Mouse (Mus musculus) macrophage (primary cell): ENCODE results near the gene Sh3bgrl. TPM values are rescaled to one million over a fixed set of nuclear protein-coding genes. Genes with fewer than 3 reads are reported as not detected.
"Not testable (repeated sequence)": the region's sequence is repeated elsewhere in the genome, so short reads cannot be mapped to it uniquely, and the experiment has no call there.

Source experiments
- H3K27ac ChIP-seq: fragments of 350-480 bp; formaldehyde crosslinking; 2 replicates; pipeline ENCODE4 v1.9.0; 2021
- H3K36me3 ChIP-seq: fragments of 350-480 bp; formaldehyde crosslinking; 2 replicates; pipeline ENCODE4 v1.9.0; 2021; ENCODE audit errors: inconsistent target
- H3K4me3 ChIP-seq: fragments of 350-480 bp; formaldehyde crosslinking; 2 replicates; pipeline ENCODE4 v1.9.0; 2021; ENCODE audit errors: inconsistent target
- H3K79me2 ChIP-seq: fragments of 350-480 bp; formaldehyde crosslinking; 2 replicates; pipeline ENCODE4 v1.9.0; 2021; ENCODE audit errors: inconsistent target
- WGBS: methylation state at CpG from one replicate; pipeline ENCODE4 v1.1.7; 2026; ENCODE audit warnings: inconsistent platforms; ENCODE audit not compliant: missing documents; 5-methylcytosine and 5-hydroxymethylcytosine counted together
- polyA plus RNA-seq: library from polyadenylated mRNA; stranded (reverse); fragments of 250-400 nt; gene quantifications from 3 replicates; pipeline ENCODE4 v1.2.4, GENCODE M21; 2018; ENCODE audit warnings: inconsistent platforms
- total RNA-seq, 78 experiments: library from RNA; depleted of rRNA; stranded (reverse); fragments of 250-400 nt; gene quantifications; 1 replicate in 9 of 78; 2 replicates in 24 of 78; 3 replicates in 43 of 78; 4 replicates in 2 of 78; pipeline ENCODE4 v1.2.4; 2018; ENCODE audit warnings: inconsistent platforms in 56 of 78

Sh3bgrl gene
- total RNA-seq (2018; cell fraction: chromatin; rRNA removed), result 10 to 100 TPM; 14.7 to 76.2 (median 33.9) TPM
- total RNA-seq (2018; cell fraction: cytosol; rRNA removed), result 100 to 1,000 TPM; 260 to 366 (median 281) TPM
- total RNA-seq (2018; cell fraction: nucleus; rRNA removed), result 100 to 1,000 TPM in 14 of 26 experiments, 10 to 100 TPM in 12; 53.4 to 237 (median 107) TPM
- 230 to 315 TPM (median 246 TPM) in 3 replicates for polyA plus RNA-seq

- Histone ChIP-seq H3K79me2 (peaks cover 52% of the 10 kb centered on the region), H3K36me3 (no peaks in the 10 kb centered on the region), H3K27ac (peak within 1 kb of the TSS; percentile 73), H3K4me3 (peak within 1 kb of the TSS; percentile 67)
- 12% methylated on average over 24 of the region's 26 CpGs for WGBS
Observed at GRCm38 (mm10) chrX:109095245-109096242, at the start of gene Sh3bgrl. Gene Sh3bgrl (plus strand): TSS chrX:109095365.

GRCm38 (mm10) chrX:109047773-109048172 lies 47.4 kb upstream of the Sh3bgrl start:
- Histone ChIP-seq H3K4me3 (no peak overlapping the region), H3K27ac (no peak overlapping the region), H3K79me2 (no peaks in the 10 kb centered on the region), H3K36me3 (no peaks in the 10 kb centered on the region)
- WGBS, result 80% methylated on average over 1 of the region's 1 CpGs

- no peak overlapping the region for H3K4me3 ChIP-seq
- H3K36me3 ChIP-seq, result no peaks in the 10 kb centered on the region
- 81% methylated on average over 2 of the region's 3 CpGs for whole genome bisulfite sequencing
- no peaks in the 10 kb centered on the region for H3K79me2 ChIP-seq
- H3K27ac ChIP-seq, result no peak overlapping the region
Observed at GRCm38 (mm10) chrX:109071719-109072118, 23.4 kb upstream of the Sh3bgrl start.

- H3K27ac ChIP-seq, result no peak overlapping the region
- WGBS, result 83% methylated on average over 1 of the region's 1 CpGs
- H3K79me2 ChIP-seq, result no peaks in the 10 kb centered on the region
- no peak overlapping the region for H3K4me3 ChIP-seq
- H3K36me3 ChIP-seq, result no peaks in the 10 kb centered on the region
Observed at GRCm38 (mm10) chrX:109075716-109076115, 19.4 kb upstream of the Sh3bgrl start.

DNA sequence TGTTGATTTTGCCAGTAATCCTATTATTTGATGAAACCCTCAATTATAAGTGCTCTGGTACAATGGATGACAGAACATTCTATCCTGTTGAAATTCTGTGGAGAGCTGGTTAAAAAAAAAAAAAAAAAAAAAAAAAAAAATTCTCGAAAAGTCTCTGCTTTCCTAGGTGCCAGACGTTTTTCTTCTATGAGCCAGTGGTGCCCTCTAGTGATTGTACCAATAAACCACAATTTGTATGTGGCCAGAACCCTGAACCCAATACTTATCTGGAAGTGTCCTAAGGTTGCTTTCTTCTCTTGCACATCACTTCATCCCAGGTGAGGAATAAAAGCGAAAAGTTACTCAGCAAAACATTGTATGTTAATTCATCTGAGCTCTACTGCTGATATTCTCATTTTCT lies 18.8 kb upstream of the Sh3bgrl start:
- 17% methylated on average over 2 of the region's 3 CpGs for WGBS

DNA sequence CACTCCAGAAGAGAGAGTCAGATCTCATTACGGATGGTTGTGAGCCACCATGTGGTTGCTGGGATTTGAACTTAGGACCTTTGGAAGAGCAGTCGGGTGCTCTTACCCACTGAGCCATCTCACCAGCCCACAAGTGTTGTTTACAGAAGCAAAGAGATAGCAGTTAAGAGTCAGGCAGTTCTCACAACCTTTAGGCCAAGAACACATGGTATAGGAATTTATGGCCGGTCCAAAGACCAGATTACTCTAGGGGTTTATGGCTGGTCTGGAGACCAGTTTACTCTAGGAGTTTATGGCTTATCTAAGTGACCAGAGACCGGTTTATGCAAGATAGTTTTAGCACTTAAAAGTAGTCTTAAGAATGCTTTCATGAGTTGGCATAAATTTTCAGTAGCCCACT lies 15.8 kb upstream of the Sh3bgrl start:
- WGBS, result 92% methylated on average over 2 of the region's 4 CpGs
- not testable (repeated sequence) for H3K27ac ChIP-seq

More for the DNA sequence above, 18.8 kb upstream of the Sh3bgrl start:
- no peak overlapping the region for H3K4me3 ChIP-seq
- no peaks in the 10 kb centered on the region for H3K79me2 ChIP-seq
- H3K27ac ChIP-seq, result no peak overlapping the region
- H3K36me3 ChIP-seq, result no peaks in the 10 kb centered on the region

DNA sequence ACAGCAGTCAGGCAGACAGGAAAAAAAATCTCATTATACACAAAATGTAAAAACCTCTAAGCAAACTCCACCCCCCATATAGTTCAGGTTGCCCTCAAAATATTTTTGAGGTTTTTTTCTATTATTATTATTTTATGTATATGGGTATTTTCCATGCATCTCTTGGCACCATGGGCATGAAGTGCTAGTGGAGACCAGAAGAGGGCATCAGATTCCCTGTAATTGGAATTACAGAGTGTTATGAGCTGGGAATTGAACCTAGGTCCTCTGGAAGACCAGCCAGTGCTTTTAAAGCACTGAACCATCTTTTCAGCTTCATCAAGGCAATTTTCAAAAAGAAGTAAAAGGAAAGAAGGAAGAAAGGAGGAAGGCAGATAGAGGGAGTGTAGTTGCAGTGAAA lies 8.1 kb upstream of the Sh3bgrl start:
- H3K4me3 ChIP-seq, result no peak overlapping the region
- no peaks in the 10 kb centered on the region for H3K36me3 ChIP-seq

More for the DNA sequence above, 15.8 kb upstream of the Sh3bgrl start:
- not testable (repeated sequence) for H3K36me3 ChIP-seq, H3K79me2 ChIP-seq, H3K4me3 ChIP-seq

GRCm38 (mm10) chrX:109094800-109095199 lies 365 bp upstream of the Sh3bgrl start:
- whole genome bisulfite sequencing, result 24% methylated on average over 4 of the region's 4 CpGs
- H3K27ac ChIP-seq, result peak overlapping the region; percentile 73

More for the DNA sequence above, 8.1 kb upstream of the Sh3bgrl start:
- H3K27ac ChIP-seq, result no peak overlapping the region
- H3K79me2 ChIP-seq, result no peaks in the 10 kb centered on the region

DNA sequence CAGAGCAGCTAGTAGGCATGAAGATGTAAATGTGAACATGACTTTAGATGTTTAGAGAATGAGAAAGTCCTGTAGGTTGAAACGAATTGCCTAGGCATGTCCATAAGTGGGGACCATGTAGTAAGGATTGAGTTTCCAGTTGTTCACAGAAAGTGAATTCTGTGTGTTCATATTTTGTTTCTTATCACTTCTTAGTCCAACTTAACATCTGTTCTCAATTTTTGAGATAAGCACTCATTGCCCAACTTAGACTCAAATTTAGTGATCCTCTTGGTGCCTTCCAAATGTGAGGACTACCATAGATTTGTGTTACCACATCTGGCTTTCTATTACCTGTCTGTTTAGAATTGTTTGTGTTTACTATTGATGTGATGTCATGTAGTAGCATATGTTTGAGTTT lies 3.3 kb downstream of the Sh3bgrl start:
- 89% methylated on average over 1 of the region's 1 CpGs for WGBS
- Histone ChIP-seq H3K36me3 (no peaks in the 10 kb centered on the region), H3K27ac (0 out of 2 replicates have a peak overlapping the region, but pooled peaks have one; percentile 73), H3K79me2 (peaks cover 82% of the 10 kb centered on the region), H3K4me3 (peak overlapping the region; percentile 67; the same call in 1 of the 2 replicates)

More at GRCm38 (mm10) chrX:109094800-109095199, 365 bp upstream of the Sh3bgrl start:
- H3K79me2 ChIP-seq, result peaks cover 45% of the 10 kb centered on the region
- H3K4me3 ChIP-seq, result peak overlapping the region; percentile 67
- no peaks in the 10 kb centered on the region for H3K36me3 ChIP-seq

DNA sequence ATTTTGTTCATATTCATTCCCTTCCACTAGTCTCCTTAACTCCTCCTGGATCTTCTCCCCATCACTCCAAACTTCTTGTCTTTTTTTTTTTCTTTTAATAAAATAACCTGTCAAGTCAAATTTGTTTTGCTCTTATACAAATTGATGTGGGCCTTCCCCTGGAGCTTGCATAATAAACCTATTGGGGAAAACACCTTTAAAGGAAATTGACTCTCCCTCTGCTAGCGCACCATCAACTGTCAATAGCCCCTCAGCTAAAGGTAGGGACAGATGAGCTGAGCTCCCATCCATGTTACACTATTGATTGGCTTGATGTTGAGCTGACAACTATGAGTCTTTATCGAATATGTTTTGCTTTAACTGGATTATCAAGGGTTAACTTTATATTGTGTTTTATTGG lies 5.3 kb downstream of the Sh3bgrl start:
- Histone ChIP-seq H3K27ac (no peak overlapping the region), H3K79me2 (peaks cover 100% of the 10 kb centered on the region), H3K36me3 (no peaks in the 10 kb centered on the region), H3K4me3 (no peak overlapping the region)
- WGBS, result 94% methylated on average over 2 of the region's 2 CpGs

- H3K27ac ChIP-seq, result peak overlapping the region; percentile 64
- peaks cover 97% of the 10 kb centered on the region for H3K79me2 ChIP-seq
- no peak overlapping the region for H3K4me3 ChIP-seq
- 0% methylated on average over 1 of the region's 1 CpGs for WGBS
- H3K36me3 ChIP-seq, result no peaks in the 10 kb centered on the region
Observed at GRCm38 (mm10) chrX:109108117-109108805, 13.1 kb downstream of the Sh3bgrl start.

GRCm38 (mm10) chrX:109112885-109113284 lies 17.7 kb downstream of the Sh3bgrl start:
- no peaks in the 10 kb centered on the region for H3K36me3 ChIP-seq

GRCm38 (mm10) chrX:109113401-109114280 lies 18.5 kb downstream of the Sh3bgrl start:
- WGBS, result 51% methylated on average over 6 of the region's 7 CpGs
- H3K4me3 ChIP-seq, result no peak overlapping the region
- H3K36me3 ChIP-seq, result no peaks in the 10 kb centered on the region
- H3K27ac ChIP-seq, result no peak overlapping the region
- H3K79me2 ChIP-seq, result peaks cover 100% of the 10 kb centered on the region

More at GRCm38 (mm10) chrX:109112885-109113284, 17.7 kb downstream of the Sh3bgrl start:
- H3K4me3 ChIP-seq, result no peak overlapping the region
- H3K79me2 ChIP-seq, result peaks cover 97% of the 10 kb centered on the region
- WGBS, result 100% methylated on average over 1 of the region's 1 CpGs
- H3K27ac ChIP-seq, result no peak overlapping the region
